ENCODE assay signal across 8 mouse cellular contexts in genomic region chr14:57372348-57373102, GRCm38 (mm10). TPM values are rescaled to one million over a fixed set of nuclear protein-coding genes. Genes with fewer than 3 reads are reported as not detected.
DNase-seq lines count a peak whose midpoint lies in the region; ATAC-seq and TF ChIP-seq lines count a peak whose summit lies in the region.

No protein-coding gene starts in this region.

- H3K27me3 ChIP-seq in CH12.LX (replicated peaks) = no peaks in the 10 kb centered on the region
- H3K27me3 ChIP-seq in heart, postnatal 0 days (ENCODE audit: control insufficient read depth, insufficient read depth, low read length) = no peaks in the 10 kb centered on the region

- peaks cover 0 to 20% of the 10 kb centered on the region in 2 experiments for H3K36me3 ChIP-seq in CH12.LX (replicated peaks in 1 of 2; ENCODE audit: control insufficient read depth in 1 of 2, insufficient read depth in 1 of 2, low read length in 1 of 2)
- H3K36me3 ChIP-seq in heart, postnatal 0 days (replicated peaks; ENCODE audit: control insufficient read depth, insufficient read depth, low read length) = no peaks in the 10 kb centered on the region

- 47% methylated on average over 8 of the region's 8 CpGs for WGBS in heart, postnatal 0 days
- WGBS in lung, adult 2 months = 43% methylated on average over 8 of the region's 8 CpGs

- TF ChIP-seq RAD21 in CH12.LX (IDR thresholded peaks at IDR 0.05; ENCODE audit: low read depth, low read length) = peak; percentile 97

- TF ChIP-seq CTCF in CH12.LX (conservative IDR thresholded peaks at IDR 0.05 in 1 of 2, IDR thresholded peaks at IDR 0.05 in 1 of 2; ENCODE audit: low read depth in 2 of 2, low read length in 2 of 2) = peak; percentile 70 to 98
- peak; percentile 90 for TF ChIP-seq CTCF in heart, postnatal 0 days (IDR thresholded peaks at IDR 0.05; ENCODE audit: low read depth)
- peak; percentile 43 for TF ChIP-seq CTCF in lung, adult 2 months (IDR thresholded peaks at IDR 0.05; ENCODE audit: insufficient read depth, low read length)

- no peaks in the 10 kb centered on the region for H3K9me3 ChIP-seq in CH12.LX (replicated peaks; ENCODE audit: low read length)
- no peaks in the 10 kb centered on the region for H3K9me3 ChIP-seq in heart, postnatal 0 days (replicated peaks; ENCODE audit: control insufficient read depth, low read length)

- H3K4me3 ChIP-seq in CH12.LX (replicated peaks in 1 of 3; ENCODE audit: low read depth in 2 of 3, low read length in 2 of 3, poor library complexity in 1 of 3) = no peak overlapping the region
- no peak overlapping the region for H3K4me3 ChIP-seq in heart, postnatal 0 days (ENCODE audit: low read depth, low read length)
- no peak overlapping the region for H3K4me3 ChIP-seq in lung, adult 2 months (replicated peaks; ENCODE audit: extremely low read depth, low read depth, low read length)

- H3K4me1 ChIP-seq in CH12.LX (ENCODE audit: control insufficient read depth in 1 of 2, insufficient read depth in 2 of 2) = no peaks in the 10 kb centered on the region; a peak in 1 of 4 replicates
- H3K4me1 ChIP-seq in heart, postnatal 0 days (ENCODE audit: control insufficient read depth, insufficient read depth) = no peaks in the 10 kb centered on the region
- no peaks in the 10 kb centered on the region for H3K4me1 ChIP-seq in lung, adult 2 months (ENCODE audit: control insufficient read depth, insufficient read depth, low read length)

- TF ChIP-seq POLR2A in CH12.LX (IDR thresholded peaks at IDR 0.05; ENCODE audit: low read depth, low read length) = no peak
- TF ChIP-seq POLR2A in lung, adult 2 months (IDR thresholded peaks at IDR 0.05; ENCODE audit: borderline replicate concordance, extremely low read depth, low read depth, low read length) = no peak

- no peaks in the 10 kb centered on the region for H3K79me2 ChIP-seq in CH12.LX (replicated peaks; ENCODE audit: control insufficient read depth, extremely low read depth, insufficient read depth, poor library complexity, severe bottlenecking)

- peak; percentile 86 for DNase-seq in CH12.LX (ENCODE audit: extremely low read depth)
- peak; percentile 28 for DNase-seq in adrenal gland, adult 8-10 months
- DNase-seq in embryo, embryonic 11.5 days (ENCODE audit: low read depth, low spot score) = peak; percentile 69
- peak; percentile 76 for DNase-seq in heart, postnatal 0 days (ENCODE audit: low spot score)
- DNase-seq in kidney, postnatal 4 days = peak; percentile 79 to 81
- peak; percentile 59 for DNase-seq in lung, adult 2 months
- peak; percentile 20 for DNase-seq in ovary, postnatal 10 days (ENCODE audit: low spot score)
- DNase-seq in thymus, postnatal 25 days = peak; percentile 75

- H3K4me2 ChIP-seq in CH12.LX (ENCODE audit: insufficient read depth, low read depth, poor library complexity, severe bottlenecking) = no peak overlapping the region
- H3K4me2 ChIP-seq in heart, postnatal 0 days (ENCODE audit: low read depth, low read length) = no peak overlapping the region

- H3K27ac ChIP-seq in CH12.LX (ENCODE audit: insufficient read depth, low read depth) = no peak overlapping the region
- no peak overlapping the region for H3K27ac ChIP-seq in heart, postnatal 0 days (ENCODE audit: low read depth)

- dilution Hi-C loops in CH12.LX (cut with MboI; ENCODE audit: extremely low pct_ligation_motif_present, extremely low pct_unique_long_range_greater_than_20kb, low sequenced_read_pairs) = no loop called here

- no peak for TF ChIP-seq EP300 in CH12.LX (IDR thresholded peaks at IDR 0.05; ENCODE audit: low read length)
- no peak for TF ChIP-seq EP300 in heart, postnatal 0 days (IDR thresholded peaks at IDR 0.05; ENCODE audit: low read depth)

- H3K9ac ChIP-seq in CH12.LX (ENCODE audit: insufficient read depth, low read depth) = no peak overlapping the region
- no peak overlapping the region for H3K9ac ChIP-seq in heart, postnatal 0 days (replicated peaks; ENCODE audit: low read depth, low read length)

- peak; percentile 39; the same call in 1 of the 2 replicates for ATAC-seq in heart, postnatal 0 days (ENCODE audit: insufficient read depth, low read depth)

- in situ Hi-C loops in CH12.LX (cut with MboI; ENCODE audit: low pct_ligation_motif_present, low pct_unique_long_range_greater_than_20kb, low sequenced_read_pairs) = loop anchor here (5.0 kb wide), 1 partner anchor 40 kb away; no protein-coding TSS in a partner anchor

TF ChIP-seq in CH12.LX, 34 proteins besides CTCF, POLR2A, EP300 and RAD21:
- TF ChIP-seq CHD1 (IDR thresholded peaks at IDR 0.05; ENCODE audit: low read depth, low read length) (no peak), NELFE (IDR thresholded peaks at IDR 0.05; ENCODE audit: low read depth, low read length) (no peak; the same call in 1 of the 2 replicates), MAX (IDR thresholded peaks at IDR 0.05; ENCODE audit: low read length) (no peak), ZC3H11A (IDR thresholded peaks at IDR 0.05; ENCODE audit: low read depth, low read length) (peak; percentile 47), MEF2A (IDR thresholded peaks at IDR 0.05; ENCODE audit: borderline replicate concordance, low read depth, low read length) (no peak), ETS1 (conservative IDR thresholded peaks at IDR 0.05; ENCODE audit: low read depth, low read length) (no peak), TCF12 (IDR thresholded peaks at IDR 0.05; ENCODE audit: low read depth, low read length) (no peak), SMC3 (IDR thresholded peaks at IDR 0.05; ENCODE audit: low read depth, low read length) (peak; percentile 92)

RNA-seq across cellular contexts. Expression of gene Cryl1, which starts 25.8 kb away (rescaled TPM):
- total RNA-seq in CH12.LX (2012; rRNA removed) = 13.1 and 13.3 TPM in 2 replicates
- 29.7 and 31.8 TPM in 2 replicates for total RNA-seq in CH12.LX (2014; rRNA removed)
- 33.7 and 38.3 TPM in 2 replicates for polyA plus RNA-seq in CH12.LX (2012; ENCODE audit: insufficient read length, low read depth)
- total RNA-seq in adrenal gland, adult 8-10 months (2022) = 10 to 100 TPM; 11.2 to 16.0 (median 12.6) TPM
- total RNA-seq in heart, postnatal 0 days (2014; rRNA removed; ENCODE audit: low replicate concordance) = 1.6 and 16.8 TPM in 2 replicates
- 10.4 and 10.5 TPM in 2 replicates for polyA plus RNA-seq in heart, postnatal 0 days (2015; fragmentation: Nextera tagmentation; extraction: Ambion mirVana)
- 23.3 and 36.9 TPM in 2 replicates for polyA plus RNA-seq in lung, adult 2 months (2012; rRNA removed)

RNA-seq across cellular contexts. Expression of gene Ift88, which starts 51.3 kb away (rescaled TPM):
- total RNA-seq in CH12.LX (2012; rRNA removed) (6.0 and 8.1 TPM in 2 replicates), CH12.LX (2014; rRNA removed) (10.7 and 12.3 TPM in 2 replicates)
- polyA plus RNA-seq in CH12.LX (2012; ENCODE audit: insufficient read length, low read depth) = 6.7 and 8.6 TPM in 2 replicates
- total RNA-seq in adrenal gland, adult 8-10 months (2022) = 10 to 100 TPM in 3 of 4 experiments, 1 to 10 TPM in 1; 9.2 to 16.4 (median 14.8) TPM
- total RNA-seq in heart, postnatal 0 days (2014; rRNA removed; ENCODE audit: low replicate concordance) = 6.4 and 7.3 TPM in 2 replicates
- polyA plus RNA-seq in heart, postnatal 0 days (2015; fragmentation: Nextera tagmentation; extraction: Ambion mirVana) = 4.5 and 5.1 TPM in 2 replicates
- polyA plus RNA-seq in lung, adult 2 months (2012; rRNA removed) = 6.1 TPM in 2 replicates

Comparison
In these comparisons a context has a peak if more than half of its experiments do, and no peak if none do; other contexts are left out.
1. DNase-seq: peak in every context shown above with its lines; median percentile 86 in CH12.LX; 80 in kidney, postnatal 4 days; 76 in heart, postnatal 0 days; 75 in thymus, postnatal 25 days; 69 in embryo, embryonic 11.5 days; 59 in lung, adult 2 months; 28 in adrenal gland, adult 8-10 months; 20 in ovary, postnatal 10 days.